Mouse (Mus musculus) spleen, embryonic (tissue): ENCODE results near the gene Pxdn.

ENCODE experiments used
- CTCF ChIA-PET: fragments of 350-600 bp; sonication (Branson Sonifier 250); formaldehyde crosslinking; loops from one replicate; lab custom pipeline; 2022; lab: Charles Lee

The Pxdn gene

DNA sequence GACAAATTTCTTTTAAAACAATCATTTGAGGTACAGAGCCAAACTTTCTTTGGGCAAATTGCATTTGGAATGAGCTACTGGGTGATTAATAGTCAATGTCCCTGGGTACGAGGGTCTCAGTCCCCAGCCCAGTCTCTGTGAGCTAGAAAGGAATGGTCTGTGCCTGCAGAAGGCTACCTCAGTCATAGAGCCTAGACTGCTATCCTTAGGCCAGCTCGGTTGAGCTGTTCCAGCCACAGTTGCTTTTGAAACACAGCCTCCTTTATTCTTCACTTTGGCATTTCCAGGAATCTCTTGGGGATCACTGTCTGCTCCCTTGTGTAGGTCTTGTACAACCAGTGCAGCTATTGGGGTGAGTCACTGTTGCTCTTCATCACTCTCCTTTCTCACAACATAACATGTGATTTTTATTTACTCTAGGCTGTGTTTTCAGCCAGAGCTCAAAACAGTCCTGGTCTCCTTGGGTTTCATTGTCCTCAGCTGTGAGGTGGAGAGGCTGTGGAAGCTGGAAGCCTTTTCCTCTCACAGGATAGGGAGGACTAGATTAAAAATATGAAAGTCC is 86.9 kb downstream of the Pxdn start:
- CTCF ChIA-PET, result no interaction called here

DNA sequence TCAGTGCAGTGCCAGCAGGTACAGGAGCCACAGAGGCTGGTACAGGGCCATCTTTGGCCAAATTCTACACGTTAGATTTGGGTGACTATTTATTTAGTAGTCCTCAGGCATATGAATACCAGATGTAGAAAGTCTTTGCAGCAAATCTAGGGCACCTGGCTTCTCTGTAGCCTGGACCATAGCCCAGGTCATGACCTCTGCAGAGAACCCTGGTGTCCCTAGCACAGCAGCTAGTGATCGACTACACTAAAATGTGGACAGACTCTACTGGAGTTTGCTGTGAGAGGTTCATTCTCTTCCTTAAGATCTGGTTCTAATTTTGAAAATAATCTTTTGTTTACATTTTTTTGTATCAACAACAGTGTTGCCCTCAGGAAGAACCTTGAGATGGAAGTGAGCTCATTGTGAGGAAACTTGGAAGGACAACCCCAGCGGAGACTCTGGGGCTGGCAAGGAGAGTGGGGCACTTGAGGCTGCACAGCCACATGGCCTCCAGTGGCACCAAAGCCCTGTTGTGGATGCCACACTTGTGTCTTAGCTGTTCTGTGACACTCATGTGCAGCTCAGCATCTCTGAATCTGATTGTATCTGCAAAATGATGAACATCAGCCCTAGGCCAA is 90.4 kb downstream of the Pxdn start:
- CTCF ChIA-PET, result no interaction called here

DNA sequence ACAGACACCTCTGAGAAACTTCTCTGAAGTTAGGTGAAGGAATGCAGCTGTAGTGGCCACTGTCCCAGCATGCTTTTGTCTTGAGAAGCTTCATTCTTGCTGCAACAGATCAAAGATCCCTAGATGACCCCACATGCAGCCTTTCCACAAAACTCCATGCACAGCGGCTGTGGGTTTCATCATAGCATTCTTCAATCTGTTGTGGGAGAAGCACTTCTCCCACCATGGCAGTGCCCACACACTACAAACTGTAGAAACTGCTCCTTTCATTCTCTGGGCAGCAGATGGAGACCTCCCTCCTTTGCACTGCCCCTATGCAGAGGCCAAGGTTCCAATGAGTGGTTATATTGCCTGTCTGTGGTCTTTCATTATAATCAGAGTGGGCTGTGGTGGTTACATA is 91.7 kb downstream of the Pxdn start:
- CTCF ChIA-PET, result no interaction called here

DNA sequence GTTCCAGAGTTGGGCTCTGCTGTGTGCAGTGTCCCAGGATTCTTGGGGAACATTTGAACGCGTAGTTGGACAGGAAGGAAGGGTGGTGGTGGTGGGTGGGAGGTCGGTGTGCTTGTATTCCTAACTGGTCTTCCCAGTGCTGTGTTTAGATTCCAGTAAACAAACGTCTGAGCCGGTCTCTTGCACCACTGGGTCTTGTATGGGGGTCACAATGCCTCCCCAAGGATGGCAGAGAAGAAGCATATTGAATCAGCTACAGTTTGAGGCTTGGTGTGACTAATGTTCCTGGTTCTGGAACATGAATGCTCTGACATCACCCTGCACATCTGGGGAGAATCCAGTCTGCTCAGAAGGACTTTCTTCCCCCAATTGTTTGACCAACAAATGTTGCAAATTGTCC is 93.2 kb downstream of the Pxdn start:
- CTCF ChIA-PET, result no interaction called here

DNA sequence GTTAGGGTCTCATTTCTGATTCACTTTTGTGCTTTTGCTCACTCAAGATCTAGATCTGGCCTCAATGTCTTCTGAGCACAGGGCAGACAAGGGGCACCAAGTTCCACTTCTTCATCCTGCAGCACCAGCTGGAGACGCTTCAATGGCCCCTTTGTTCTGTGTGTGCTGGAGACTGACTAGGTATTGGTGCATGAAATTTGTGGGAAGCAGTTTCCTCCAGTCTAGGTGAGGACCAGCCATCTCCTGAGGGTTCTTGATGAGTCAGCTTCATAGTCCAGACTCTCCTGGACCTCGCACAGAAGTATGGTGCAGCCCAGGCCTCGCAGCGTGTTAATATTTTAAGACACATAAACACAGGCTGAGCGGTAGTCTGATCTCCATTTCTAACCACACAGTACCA is 97.3 kb downstream of the Pxdn start:
- CTCF ChIA-PET, result no interaction called here

DNA sequence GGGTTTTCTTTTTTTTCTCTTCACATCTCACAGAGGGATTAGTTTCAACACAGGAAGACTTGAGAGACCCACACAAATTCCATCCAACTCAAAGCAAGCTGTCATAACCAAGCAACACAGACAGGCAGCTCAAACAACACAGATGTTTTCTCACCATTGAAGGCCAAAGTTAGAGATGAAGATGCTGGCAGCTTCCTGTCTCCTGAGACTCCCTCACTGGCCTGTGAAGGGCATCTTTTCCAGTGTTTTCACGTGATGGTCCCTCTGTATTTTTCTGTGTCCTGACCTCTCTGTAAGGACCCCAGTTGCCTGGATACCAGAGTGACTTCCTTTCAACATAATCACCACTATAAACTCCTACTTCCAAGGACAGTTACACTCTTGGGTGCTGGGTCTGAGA is 98.0 kb downstream of the Pxdn start:
- CTCF ChIA-PET, result no interaction called here

DNA sequence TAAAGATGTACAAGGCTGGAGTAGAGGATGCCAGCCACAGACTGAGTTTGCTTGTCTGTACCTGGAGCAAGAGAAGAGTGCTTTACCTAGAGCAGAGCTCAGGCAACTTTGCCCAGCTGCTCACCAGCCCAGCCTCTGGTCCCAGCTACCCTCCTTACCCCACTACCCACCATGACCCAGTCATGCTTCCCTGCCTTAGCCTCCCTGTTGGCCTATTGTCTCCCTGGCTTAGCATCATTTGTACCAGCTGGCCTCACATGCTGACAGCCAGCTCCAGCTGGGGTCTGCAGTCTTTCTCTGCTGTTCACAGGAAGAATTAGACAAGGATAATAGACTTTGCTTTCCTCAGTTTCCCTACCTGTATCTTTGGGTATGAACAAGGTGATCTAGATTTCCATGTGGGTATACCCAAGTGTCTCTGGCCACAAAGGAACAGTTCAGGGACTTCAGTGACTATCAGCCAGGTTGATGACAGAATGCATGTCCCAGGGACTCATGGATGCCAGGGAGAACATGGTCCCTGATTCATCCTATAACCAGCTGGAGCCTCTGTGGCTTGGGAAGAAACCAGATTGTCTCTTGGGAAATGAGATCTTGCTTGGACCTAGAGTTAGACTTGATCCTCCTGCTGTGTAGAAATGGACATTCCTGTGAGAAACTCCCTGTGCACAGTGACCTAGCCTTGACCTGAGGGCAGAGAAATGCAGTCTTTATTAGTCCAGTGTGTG is 98.6 kb downstream of the Pxdn start:
- CTCF ChIA-PET, result no interaction called here

DNA sequence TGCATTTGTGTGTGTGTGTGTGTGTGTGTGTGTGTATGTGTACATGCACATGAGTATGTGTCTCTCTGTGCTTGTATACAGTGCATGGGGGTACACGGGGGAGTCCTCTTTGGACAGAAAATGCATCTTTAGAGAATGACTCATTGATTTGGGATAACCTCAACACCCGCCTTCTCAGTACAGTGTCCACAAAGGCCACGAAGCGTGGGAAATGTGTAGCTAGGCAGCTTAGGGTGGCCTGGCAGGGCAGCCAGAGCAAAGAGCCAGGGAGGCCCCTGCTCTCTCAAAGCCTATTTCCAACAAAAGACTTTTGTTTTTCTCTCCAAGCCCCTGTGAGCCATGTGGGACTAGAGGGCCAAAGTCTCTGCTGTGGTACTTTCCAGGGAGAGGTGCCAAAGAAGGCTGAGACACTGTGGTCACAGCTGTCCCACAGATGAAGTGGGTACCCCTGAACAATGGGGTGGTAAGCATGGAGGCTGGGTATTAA is 99.2 kb downstream of the Pxdn start:
- CTCF ChIA-PET, result no interaction called here

DNA sequence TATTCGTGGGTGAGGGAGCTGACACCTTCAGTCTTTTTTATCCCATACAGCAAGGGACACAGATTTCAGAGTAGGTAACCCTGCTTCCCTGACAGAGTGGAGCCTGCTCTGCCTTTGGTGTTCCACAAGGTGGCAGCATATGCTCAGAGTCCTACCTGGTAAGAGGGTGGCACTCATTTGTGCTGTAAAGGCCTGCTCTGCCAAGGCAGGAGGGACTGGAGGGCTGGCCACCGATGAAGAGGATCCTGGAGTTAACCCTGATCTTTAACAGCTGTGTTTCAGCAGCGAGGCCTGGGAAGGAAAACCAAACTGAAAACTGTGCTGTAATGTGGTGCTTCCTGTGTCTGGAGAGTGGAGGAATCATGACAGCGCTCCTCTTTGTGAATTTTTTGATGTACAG is 102.2 kb downstream of the Pxdn start:
- CTCF ChIA-PET, result no interaction called here

DNA sequence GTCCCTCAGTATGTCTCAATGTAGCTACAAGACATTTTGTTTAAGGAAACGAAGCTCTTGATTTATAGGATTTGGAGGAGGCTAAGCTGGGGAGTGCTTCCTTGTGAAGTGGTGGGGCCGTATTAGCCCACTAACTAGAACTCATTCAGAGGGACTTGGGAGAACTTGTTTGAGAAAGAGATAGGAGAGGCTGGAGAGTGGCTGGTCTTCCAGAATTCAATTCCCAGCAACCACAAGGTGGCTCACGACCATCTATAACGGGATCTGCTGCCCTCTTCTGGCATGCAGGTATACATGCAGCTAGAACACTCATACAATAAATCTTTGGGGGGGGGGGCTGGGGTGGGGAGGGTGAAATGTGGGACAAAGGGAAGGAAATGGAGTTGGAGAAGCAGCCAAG is 102.7 kb downstream of the Pxdn start:
- CTCF ChIA-PET, result no interaction called here

DNA sequence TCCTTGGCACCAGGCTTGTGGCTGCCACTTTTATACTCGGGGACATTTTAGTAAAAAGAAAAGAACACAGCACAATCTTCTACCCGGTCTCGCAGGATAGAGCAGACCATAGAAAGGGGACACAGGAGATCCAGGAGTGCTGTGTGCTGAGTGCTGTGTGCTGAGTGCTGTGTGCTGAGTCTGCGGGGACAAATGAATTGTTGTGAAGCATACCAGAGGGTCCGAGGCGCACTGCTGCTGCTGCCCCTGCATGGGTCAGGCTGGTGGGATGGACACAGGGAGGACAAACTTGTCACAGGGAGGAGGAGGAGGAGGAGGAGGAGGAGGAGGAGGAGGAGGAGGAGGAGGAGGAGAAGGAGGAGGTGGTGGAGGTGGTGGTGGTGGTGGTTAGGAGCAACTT is 111.4 kb downstream of the Pxdn start:
- CTCF ChIA-PET, result no interaction called here

DNA sequence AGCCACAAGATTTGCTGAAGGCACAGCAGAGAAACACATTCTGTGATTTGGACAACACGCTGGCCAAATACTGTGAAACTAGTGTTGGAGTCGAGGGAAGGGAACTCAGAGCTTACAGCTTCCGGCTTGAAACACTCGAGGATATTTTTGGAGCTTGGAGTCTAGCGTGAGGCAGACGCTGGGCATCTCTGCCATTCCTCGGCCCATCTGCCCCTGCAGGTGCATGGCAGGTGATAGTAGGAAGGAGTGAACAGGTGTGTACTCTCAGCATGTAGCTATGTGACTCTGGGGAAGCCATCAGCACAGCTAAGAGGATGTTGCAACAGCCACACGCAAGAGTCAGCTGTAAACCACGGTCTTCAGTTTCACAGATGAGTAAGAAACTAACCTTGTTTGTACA is 112.4 kb downstream of the Pxdn start:
- CTCF ChIA-PET, result no interaction called here

DNA sequence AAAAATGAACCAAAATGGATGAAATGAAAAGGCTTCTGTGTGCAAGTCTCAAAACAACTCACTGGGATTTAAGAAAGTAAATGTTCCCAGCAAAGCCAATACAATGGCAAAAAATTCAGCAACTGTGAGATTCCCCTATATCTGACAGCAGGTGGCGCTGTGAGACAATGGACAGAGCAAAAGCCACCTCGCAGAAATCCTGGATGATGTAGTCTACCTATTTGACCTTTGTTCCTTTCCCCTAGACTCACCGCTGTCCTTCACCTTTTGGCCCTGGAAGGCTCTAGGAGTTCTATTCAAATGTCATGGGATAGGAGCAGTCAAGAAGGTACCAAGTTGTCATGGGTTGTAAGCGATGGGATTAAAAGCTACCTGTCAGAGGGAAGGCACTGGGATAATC is 112.8 kb downstream of the Pxdn start:
- CTCF ChIA-PET, result no interaction called here

DNA sequence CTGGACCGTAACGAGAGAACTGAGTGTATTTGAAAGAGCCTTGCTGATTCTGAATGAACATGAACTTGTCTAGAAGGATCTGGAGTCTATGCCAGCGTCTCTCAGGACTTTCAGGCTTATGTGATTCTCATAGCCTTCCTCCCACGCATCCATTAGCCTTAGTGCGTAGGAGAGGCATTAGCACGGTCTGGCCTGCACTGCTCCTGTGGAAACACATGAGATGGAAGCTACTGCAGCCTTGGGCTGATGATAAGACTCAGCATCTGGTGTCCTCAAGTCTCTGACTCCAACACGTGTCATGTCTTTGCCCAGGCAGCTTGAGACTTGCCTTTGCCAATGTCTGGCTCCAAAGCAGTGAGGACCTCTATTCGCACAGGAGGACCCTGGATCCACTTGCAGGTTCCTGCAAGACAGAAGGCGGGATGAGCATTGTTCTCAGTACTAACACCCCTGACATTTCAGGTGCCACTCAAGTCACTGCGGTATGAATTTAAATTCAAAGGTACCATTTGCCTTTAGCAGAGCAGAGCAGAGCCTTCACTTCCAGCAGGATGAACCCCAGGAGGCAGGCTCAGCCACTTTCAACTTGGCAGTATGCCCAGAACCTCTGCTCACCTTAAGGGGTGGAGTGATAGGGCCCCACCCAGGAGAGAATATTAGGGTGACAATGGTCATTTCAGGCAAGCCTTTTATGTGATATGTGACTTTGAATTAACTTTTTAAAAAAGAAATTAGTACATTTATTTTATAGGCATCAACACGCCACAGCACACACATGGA is 117.5 kb downstream of the Pxdn start:
- CTCF ChIA-PET, result no interaction called here

DNA sequence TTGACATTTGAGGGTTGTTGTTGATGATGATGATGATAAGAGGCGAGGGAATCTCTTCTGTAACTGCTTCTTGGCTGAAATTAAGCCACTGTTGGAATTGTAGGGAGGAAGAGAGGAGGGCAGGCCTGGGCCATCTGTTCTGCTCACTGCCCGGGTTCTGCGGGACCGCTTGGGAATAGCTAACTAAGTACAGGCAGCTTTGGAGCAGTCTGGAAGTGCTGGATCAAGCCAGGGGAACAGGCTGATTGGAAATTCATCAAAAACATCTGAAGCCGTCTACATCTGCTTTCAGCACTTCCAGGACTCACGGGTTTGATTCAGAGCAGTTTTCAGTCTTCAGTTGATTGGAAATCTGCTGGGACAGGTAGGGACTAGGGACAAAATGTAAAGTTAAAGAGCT is 120.6 kb downstream of the Pxdn start:
- CTCF ChIA-PET, result no interaction called here

DNA sequence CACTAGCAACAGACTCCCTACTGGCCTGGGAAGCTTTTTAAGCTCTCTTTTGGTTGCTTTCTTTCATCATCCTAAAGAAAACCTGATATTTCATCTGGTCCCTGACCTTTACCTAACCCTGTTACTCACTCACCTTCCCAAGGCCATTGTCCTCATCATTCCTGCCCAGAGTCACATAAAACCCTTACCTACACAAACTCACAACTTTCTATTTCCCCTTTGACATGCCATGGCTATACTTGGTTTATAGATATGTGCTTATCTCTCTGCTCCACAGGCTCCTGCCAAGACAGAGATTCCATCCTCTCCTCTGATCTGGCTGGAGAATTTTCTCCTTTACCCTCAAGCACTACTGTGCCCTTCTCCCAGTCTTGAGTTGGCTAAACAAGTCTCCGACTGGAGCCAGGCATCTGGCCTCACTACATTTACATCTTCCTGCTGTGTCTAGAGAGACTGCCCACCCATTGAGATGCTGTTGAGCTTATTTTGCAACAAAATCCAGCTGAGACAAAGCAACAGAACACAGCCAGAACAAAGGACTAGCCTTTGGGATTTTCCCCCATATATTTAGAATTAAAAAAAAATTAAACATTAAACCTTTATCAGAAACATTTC is 124.2 kb downstream of the Pxdn start:
- CTCF ChIA-PET, result no interaction called here

DNA sequence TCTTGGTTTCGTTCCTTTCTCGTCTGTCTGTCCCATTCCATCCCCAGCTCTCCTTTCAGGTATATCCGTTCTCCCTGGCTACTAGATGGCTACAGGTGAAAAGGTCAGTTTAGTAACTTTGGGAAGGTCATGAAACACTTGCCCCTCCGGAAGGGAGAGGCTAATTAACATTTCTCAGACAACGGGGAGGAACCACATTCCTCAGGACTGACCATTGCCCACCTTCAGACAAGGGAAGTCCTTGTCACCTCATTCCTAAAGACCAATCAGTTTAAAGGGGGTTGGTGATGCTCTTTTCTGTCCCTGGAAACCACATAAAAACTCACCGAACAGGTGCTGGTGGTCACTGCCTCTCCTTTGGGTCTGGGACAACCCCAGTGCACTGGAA is 124.7 kb downstream of the Pxdn start:
- CTCF ChIA-PET, result no interaction called here
